Mouse (Mus musculus) adrenal gland, postnatal 10 days (tissue): ENCODE measurements at regions not wholly inside any gene's neighbourhood (a gene's known extent, or its start where the extent isn't known, plus 50 kb on each side); places are given as distances from the start of the nearest gene placed in this dataset.

Experiments
- DNase-seq: peaks from one replicate; pipeline ENCODE4 v3.0.0; 2021; ENCODE audit warnings: mixed read lengths

GRCm38 (mm10) chr1:154118374-154119004, 82.5 kb upstream of the Zfp648 start:
- DNase-seq = peak; percentile 88

- DNase-seq = no peak
Observed at GRCm38 (mm10) chr1:154119611-154120010, 81.4 kb upstream of the Zfp648 start.

GRCm38 (mm10) chr1:154120693-154121092, 80.3 kb upstream of the Zfp648 start:
- DNase-seq = peak; percentile 94

- no peak for DNase-seq
Observed at GRCm38 (mm10) chr1:154124981-154125380, 76.0 kb upstream of the Zfp648 start.

GRCm38 (mm10) chr1:154126487-154126886, 74.5 kb upstream of the Zfp648 start:
- no peak for DNase-seq

GRCm38 (mm10) chr1:154139488-154139887, 61.5 kb upstream of the Zfp648 start:
- DNase-seq = no peak

- DNase-seq = no peak
Observed at GRCm38 (mm10) chr1:154143691-154144090, 57.3 kb upstream of the Zfp648 start.

GRCm38 (mm10) chr1:154147001-154147571, 53.9 kb upstream of the Zfp648 start:
- no peak for DNase-seq

- DNase-seq = peak; percentile 35
Observed at GRCm38 (mm10) chr1:154148948-154149347, 52.0 kb upstream of the Zfp648 start.

- DNase-seq = no peak
Observed at GRCm38 (mm10) chr1:154149431-154150143, 51.4 kb upstream of the Zfp648 start.

GRCm38 (mm10) chr1:154150167-154150851, 50.7 kb upstream of the Zfp648 start:
- peak; percentile 79 for DNase-seq
